Mouse (Mus musculus) megakaryocyte, embryonic 14.5 days (primary cell): ENCODE results near the gene Hoxa9.

Experiments used
- FLI1 ChIP-seq: IDR thresholded peaks from 2 replicates; pipeline ENCODE4 v1.6.1; 2012; ENCODE audit warnings: low read length, inconsistent platforms, mixed read lengths
- GATA1 ChIP-seq: IDR thresholded peaks from 3 replicates; pipeline ENCODE4 v1.6.1; 2012; ENCODE audit warnings: mixed read lengths, low read length, inconsistent platforms, borderline replicate concordance

GRCm38 (mm10) chr6:52265306-52265912 lies 34.5 kb upstream of the Hoxa9 start:
- TF ChIP-seq GATA1 = no peak
- TF ChIP-seq FLI1 = no peak
